Mouse (Mus musculus) megakaryocyte, embryonic 14.5 days (primary cell): ENCODE measurements at regions not wholly inside any gene's neighbourhood (a gene's known extent, or its start where the extent isn't known, plus 50 kb on each side); places are given as distances from the start of the nearest gene placed in this dataset.

Source experiments
- FLI1 ChIP-seq: IDR thresholded peaks from 2 replicates; pipeline ENCODE4 v1.6.1; 2012; ENCODE audit warnings: low read length, inconsistent platforms, mixed read lengths
- GATA1 ChIP-seq: IDR thresholded peaks from 3 replicates; pipeline ENCODE4 v1.6.1; 2012; ENCODE audit warnings: mixed read lengths, low read length, inconsistent platforms, borderline replicate concordance

DNA sequence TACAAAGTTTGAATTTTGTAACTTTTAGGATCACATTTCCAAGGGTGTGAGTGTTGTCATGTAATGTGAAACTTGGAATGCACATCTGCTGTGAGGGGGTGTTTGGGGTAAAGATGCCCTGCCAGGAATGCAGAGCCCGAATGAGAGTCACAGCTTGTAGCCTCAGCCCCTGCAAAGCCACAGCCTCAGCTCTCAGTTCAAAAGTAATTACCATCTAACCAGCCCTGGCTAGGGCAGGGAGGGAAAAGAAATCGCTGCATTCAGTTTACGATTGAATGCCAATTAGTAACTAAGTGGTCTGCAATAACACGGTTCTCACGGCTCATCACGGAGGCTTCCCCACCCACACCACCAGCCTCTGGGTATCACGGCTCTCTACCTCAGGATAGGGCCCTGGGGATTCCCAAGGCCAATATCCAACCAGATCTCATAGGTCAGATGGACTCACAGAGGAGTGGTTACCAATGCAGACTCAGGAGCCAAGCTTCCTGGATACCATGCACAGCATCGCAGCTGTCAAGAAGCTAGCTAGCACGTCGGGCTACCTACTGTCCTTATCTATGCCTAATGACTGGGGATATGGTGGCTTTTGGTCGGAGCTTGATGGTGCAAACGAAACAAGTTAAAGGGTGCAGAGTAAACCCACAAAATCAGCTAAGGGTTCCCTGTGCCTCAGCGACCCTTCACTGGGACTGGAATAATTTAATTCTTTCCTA lies 275.0 kb downstream of the Setd4 start:
- TF ChIP-seq GATA1, result no peak
- no peak for TF ChIP-seq FLI1
